Mouse (Mus musculus) ovary, adult 18-20 months (tissue): ENCODE results near the gene Zfp992.
"Not testable (repeated sequence)": the region's sequence is repeated elsewhere in the genome, so short reads cannot be mapped to it uniquely, and the experiment has no call there.

Source experiments
- DNase-seq: peaks from one replicate; pipeline ENCODE4 v3.0.0; 2022; ENCODE audit warnings: low spot score, mixed read lengths

Zfp992 gene

DNA sequence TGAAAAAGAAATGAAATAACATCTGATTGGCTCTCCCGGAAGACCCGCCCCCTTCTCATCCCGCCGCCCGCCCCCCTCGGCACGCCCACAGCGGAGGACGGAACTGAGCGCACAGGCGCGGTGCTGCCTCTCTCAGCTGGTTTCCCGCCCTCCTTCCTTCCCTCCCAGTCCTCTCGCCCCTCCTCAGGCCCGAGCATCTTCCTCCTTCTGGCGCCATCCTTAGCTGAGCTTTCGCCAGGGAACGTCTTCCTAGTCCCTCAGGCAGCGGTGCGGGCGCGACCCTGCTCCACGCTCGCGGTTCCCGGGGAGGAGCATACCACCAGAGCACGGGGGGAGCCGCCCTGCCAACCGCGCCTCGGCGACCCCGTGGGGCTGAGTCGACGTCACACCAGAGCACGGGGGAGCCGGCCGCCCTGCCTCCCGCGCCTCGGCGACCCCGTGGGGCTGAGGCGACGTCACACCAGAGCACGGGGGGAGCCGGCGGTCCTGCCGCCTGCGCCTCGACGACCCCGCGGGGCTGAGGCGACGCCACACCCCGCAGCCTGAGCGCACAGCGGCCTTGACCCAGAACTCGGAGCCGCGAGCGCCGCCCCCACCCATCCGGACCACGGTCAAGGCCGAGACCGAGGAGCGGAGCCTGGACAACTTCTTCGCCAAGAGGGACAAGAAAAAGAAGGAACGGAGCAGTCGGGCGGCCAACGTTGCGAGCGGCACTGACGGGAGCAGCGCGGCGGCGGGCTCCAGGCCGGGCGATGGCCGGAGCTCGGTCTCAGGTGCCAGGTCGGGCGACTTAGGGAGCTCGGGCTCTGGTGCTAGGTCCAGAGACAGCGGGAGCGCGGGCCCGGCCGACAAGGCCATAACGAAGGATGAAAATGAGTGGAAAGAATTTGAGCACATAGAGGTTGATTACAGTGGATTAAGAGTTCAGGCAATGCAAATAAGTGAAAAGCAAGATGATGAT lies 26.2 kb downstream of the Zfp992 start:
- DNase-seq: not testable (repeated sequence)

DNA sequence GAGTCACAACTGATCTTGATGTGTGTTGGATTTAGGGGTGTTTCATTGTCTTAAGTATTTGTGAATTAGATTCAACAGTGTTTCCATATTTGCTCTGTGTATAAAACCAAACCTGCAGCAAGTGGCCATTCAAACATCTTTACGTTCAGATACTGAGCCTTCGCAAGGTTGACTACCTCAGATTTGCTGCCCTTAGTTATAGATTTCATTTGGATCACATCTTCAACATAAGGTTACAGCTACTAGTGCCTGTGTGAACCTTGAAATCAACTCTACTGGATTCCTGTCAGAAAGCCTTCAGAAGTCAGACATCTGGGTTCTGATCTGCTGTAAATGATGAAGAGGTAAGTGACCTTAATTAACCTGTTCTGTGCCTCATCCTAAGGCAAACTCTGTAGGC lies 27.4 kb downstream of the Zfp992 start:
- DNase-seq: not testable (repeated sequence)

DNA sequence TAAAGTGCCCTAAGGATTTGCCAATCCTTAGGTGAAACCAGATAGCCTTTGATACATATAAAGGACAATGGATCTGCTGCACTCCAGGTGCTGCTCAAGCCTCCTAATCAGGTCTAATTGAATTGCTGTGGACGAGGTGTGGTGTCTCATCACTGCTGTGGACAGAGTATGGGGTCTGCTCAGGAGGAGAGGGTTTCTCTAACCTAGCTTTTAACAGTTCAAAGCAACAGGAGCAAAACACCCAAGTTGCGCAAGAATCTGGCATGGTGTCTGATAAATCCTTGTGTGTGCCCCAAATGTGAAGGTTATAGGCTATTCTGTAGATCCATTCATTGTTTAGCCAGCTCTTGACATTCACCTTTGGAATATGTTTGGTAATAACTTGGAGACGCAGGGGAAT lies 28.1 kb downstream of the Zfp992 start:
- not testable (repeated sequence) for DNase-seq

DNA sequence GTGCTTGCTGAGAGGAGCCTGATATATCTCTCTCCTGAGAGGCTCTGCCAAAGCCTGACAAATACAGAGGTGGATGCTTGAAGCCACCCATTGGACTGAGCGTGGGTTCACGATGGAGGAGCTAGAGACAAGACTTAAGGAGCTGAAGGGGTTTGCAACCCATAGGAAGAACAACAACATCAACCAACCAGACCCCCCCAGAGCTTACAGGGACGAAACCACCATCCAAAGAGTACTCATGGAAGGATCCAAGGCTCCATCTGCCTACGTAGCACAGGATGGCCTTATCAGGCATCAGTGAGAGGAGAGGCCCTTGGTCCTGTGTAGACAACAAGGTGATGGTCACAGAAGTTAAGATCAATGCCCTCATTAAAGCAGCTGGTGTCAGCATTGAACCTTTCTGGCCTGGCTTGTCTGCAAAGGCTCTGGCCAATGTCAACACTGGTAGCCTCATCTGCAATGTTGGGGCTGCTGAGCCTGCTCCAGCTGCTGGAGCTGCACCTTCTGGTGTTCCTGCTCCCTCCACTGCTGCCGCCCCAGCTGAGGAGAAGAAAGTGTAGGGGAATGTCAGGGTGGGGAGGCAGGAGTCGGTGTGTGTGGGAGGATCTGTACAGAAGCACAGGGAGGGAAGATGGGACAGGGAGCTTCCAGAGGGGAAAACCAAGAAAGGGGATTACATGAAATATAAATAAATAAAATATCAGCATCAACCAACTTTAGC lies 31.7 kb downstream of the Zfp992 start:
- DNase-seq: not testable (repeated sequence)

DNA sequence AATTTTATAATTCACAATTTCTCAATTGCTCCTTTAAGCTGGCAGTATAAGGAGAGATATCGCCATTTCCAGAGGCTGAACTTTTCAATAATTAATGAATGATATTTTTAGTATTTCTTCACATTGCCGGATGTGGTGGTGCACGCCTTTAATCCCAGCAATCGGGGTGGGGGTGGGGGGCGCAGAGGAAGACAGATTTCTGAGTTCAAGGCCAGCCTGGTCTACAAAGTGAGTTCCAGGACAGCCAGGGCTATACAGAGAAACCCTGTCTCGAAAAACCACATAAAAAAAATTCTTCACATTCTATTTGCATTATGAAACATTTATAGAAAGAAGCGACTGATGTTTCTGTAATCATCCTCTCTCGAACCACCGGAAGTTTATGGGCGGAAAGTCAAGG lies 33.7 kb downstream of the Zfp992 start:
- not testable (repeated sequence) for DNase-seq

DNA sequence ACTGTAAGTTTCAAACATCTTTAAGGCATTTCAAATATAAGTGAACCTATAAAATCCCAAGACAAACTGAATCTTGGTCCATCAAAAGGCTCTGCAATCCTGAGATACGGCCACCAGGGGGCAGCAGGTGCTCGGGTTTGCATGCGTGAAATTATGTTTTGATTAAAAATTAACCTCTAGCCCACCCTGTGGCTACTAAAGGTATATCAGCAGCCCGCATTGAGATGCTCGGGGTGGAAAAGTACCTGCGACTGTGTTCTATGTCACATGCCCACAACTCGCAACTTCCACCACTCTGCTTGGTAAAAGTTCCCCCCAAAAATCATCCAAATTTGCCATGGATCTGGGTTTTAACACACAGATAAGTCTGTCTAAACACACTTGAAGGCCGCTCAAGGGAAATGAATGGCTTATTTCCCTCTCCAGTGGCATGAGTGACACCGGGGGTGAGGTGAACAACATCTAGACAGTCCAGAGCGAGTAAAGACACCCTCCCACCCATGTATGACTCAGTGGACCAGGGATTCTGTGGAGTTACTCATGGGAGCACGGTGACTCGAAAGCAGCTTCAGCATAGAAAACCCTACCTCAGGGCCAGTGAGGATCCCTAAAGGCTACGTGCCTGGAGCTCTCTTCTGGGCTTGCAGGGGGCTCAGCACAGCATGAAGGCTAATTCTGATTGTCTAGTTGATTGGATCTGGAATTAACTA lies 34.9 kb downstream of the Zfp992 start:
- not testable (repeated sequence) for DNase-seq

DNA sequence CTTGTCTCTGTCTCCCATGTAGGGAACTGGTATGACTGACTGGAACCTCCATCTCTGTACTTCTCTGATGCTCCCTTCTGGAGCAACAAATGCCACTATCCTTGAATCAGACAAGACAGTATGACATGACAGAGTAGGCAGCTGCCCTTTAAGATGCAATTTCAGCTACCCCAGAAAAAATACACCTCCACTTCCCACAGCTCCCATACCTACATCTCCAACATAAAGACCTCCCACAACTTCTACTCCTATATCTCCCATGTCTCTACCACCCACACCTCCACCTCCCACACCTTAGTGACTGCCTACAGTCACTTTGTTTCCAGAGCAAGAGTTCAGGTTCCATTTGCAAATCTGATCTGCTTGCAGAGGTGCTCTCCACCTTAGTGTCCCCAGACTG lies 35.9 kb downstream of the Zfp992 start:
- DNase-seq: not testable (repeated sequence)

DNA sequence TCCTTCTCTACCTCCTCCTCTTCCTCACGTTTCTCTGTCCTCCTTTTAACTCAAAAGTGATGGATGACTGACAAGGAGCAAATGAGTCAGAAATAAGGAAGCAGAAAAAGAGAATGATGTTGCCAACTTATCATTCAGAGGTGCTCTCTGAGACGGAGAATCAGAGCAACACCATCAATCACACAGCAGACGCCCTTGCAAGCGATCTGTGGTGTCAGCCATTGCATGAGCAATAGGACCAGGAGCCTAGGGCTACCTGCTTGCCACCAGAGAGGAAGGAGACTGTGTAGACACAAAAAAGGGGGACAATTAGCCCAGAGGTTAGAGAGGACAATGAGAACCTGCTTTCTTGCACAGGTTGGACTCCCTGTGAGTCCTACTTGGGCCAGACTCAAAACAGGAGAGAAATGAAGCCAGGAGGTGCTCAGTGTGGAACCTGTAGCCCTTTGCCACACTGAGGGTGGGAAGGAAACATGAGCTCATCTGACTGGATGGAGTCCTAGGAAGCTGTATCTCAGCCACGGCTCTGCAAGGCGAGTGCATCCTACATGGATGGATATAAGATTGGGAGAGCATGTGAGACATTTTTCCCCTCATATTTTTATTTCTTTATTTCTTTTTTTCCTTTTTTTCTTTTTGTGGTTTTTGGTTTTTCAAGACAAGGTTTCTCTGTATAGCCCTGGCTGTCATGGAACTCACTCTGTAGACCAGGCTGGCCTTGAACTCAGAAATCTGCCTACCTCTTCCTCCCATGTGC lies 36.5 kb downstream of the Zfp992 start:
- not testable (repeated sequence) for DNase-seq

DNA sequence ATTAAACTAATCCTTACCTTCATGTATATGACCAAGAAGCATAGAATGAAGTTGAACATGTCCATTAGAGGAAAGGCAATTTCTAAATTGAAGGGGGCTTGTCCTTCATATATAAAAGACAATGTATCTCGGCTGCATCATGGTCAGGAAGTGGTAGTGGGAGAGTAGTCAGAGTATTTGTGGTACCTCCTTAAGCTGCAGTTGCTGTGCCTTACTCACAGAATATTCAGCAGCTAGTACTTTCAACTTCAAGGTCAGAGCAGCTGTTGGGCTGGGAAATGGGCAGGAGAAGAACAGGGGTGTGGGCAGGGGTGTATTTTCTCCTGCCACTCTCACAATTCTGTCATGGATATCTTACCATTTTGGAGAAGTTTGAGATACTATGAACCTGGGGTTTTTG lies 37.9 kb downstream of the Zfp992 start:
- DNase-seq: not testable (repeated sequence)

DNA sequence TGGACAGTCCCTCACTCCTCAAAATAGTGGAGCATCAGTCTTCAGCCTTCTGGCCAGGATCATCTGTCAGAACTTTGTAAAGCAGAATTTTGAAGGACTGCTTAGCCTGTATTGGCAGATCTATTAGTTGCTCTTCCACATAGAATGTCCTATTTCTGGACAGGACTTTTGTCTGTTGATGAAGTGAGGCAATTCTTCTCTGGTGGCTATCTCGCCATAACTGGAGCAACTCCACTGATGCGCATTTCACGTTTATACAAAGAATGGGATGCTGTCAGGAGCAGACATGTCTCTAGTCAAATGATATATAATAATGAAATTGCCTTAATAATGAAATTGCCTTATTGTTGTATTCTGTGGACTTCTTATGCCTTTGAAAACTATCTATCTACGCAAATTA lies 40.4 kb downstream of the Zfp992 start:
- not testable (repeated sequence) for DNase-seq

DNA sequence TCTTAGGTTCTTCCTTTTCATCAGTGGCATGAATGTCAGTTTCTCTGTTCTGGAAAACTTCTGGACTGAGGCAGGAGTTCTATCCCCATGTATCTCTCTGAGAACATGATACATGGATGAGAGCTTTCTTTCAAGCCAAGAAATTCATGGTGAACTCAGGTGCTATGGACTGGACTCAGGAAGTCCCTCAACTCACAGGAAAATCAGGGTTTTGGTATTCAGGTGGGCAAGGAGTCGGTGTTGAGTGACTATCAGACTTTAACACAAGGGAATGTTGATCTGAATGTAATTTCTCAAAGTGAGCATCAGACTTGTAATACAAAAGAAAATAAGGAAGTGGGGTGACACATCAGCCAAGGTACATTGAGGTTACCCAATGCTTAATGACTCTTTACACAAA lies 43.2 kb downstream of the Zfp992 start:
- not testable (repeated sequence) for DNase-seq

DNA sequence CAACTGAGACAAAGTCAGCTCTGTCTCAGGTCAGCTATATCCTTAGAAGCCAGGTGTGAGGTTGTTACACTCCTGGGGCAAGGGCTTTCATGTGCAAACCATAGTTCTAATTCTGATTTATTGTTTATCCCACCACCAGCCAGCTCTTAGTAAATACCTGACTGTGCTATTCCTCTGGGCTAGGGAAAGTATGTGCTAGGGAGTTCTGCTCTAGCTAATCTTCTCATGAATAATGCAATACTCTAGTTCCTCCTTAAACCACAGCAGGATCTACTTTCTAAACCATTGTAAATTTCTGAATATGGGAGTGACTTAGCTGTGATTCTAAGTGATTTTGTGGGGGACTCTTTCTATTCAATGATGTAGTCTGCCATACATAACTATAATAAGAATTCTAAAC lies 43.6 kb downstream of the Zfp992 start:
- no peak for DNase-seq

DNA sequence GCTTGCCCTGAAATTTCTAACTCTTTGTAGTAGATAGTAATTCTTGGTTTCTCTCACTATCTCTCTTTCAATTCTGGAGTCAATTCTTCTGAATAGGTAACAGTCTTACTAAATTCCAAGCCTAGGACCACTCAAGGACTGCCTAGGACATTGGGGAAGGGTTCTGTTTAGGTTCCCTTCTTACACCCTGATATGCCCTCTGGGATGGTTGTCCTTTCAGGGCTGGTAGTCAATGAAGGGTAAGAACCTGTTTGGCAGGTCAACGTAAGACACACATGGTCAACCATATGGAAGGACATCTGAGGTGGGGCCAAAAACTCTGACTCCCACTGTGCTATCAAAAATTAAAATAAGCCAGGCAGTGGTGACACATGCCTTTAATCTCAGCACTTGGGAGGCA lies 44.0 kb downstream of the Zfp992 start:
- DNase-seq: no peak

DNA sequence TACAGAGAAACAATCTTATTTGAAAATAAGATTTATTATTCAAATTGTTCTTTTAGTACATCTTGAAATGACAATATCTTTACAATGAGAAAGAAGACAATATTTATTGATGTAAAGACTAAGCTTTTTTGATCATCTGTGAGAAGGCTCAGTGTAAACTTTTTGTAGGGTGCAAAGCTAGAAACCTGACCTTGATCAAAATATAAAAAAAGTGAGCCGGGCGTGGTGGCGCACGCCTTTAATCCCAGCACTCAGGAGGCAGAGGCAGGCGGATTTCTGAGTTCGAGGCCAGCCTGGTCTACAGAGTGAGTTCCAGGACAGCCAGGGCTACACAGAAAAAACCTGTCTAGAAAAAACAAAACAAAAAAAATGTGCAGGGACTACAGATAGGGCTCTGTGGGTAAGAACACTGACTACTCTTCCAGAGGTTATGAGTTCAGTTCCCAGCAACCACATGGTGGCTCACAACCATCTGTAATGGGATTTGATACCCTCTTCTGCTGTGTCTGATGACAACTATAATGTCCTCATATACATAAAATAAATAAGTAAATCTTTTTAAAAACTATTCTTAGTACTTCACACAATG lies 44.6 kb downstream of the Zfp992 start:
- DNase-seq: not testable (repeated sequence)

DNA sequence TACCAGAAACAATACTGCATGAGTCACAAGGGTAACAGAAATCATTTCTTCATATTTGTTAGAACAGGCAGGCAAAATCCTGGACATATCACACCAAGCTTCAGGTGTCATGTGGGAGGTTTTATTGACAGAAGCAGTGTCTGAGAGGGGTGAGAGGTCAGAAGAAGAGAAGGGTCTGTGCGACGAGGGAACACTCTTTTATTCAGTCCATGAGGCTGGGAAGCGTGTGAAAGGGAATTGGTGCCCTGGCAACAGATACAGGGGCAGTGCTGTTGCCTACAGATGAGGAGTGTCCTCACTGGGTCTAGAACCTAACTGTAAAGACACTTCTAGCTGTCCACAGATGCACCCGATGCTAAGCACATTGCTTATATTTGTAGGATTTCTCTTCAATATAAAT lies 46.2 kb downstream of the Zfp992 start:
- DNase-seq: no peak

DNA sequence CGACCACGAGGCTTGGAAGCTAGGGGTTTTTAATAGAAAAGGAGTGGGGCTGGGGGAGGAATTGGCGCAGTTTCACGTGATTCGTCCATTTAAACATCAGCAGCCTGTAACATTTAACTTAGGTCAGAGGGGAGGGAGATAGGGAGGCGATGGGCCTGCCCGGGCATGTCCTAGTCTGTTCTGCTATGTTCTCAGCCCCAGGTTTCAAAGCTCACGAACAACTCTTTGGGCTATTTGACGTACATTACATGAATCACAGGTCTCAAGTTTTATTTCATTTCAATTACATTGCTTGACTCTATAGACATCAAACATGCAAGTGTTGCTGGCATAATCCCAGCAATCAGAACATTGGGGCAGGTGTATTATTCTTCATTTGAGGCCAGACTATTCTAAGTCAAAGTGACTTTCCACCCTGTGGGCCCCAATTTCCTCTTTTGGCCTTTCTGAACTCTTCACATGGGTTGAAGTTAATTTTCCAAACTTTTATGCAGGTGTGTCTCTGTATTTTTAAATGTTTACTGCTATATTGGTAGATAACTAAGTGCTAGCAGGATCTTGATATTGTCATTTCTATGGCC lies 49.0 kb downstream of the Zfp992 start:
- not testable (repeated sequence) for DNase-seq

DNA sequence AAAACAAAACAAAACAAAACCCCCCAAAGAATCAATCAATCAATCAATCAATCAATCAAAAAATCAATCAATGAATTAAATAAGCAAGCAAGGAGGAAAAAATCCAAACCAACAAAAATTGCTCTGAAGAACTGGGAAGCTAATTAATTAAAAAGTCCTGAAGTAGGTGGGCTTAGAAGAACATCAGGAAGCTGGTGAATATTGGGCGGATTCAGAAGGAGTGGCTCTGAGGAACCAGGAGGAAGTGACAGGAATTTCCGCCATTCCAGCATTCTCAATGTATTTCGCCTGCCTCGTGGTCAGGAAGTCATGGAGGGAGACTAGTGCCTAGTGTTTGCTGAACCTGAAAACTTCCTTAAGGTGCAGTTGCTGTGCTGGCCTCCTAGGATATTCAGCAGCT lies 52.9 kb downstream of the Zfp992 start, which contains the start of gene Zfp981:
Gene Zfp981 (plus strand): TSS at position 301 of the 400 bp plus-strand sequence.
- DNase-seq: not testable (repeated sequence)

DNA sequence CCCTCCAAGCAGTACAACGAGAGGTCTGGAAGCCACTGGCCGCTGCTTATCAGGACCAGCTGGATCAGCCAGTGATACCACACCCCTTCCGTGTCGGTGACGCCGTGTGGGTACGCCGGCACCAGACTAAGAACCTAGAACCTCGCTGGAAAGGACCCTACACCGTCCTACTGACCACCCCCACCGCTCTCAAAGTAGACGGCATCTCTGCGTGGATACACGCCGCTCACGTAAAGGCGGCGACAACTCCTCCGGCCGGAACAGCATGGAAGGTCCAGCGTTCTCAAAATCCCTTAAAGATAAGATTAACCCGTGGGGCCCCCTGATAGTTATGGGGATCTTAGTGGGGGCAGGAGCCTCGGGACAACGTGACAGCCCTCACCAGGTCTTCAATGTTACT lies 60.2 kb downstream of the Zfp992 start:
- not testable (repeated sequence) for DNase-seq

DNA sequence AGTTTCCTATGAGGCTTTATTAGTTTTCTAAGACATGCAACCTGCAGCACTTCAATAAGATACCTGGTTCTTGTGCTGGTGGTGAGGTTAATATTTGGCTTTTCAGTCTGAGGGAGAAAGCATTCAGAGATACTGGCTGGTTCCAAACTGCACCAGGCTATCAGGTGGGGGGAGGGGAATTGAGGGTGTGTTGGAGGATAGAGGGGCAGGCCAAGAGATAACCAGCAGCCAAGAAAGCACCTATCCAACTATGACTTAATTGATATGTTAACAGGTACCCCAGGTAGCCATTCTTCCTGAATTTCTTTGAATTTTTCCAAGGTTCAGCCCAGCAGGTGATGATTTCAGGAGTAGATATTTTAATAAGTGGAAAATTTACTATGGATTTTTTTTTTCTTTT lies 63.0 kb downstream of the Zfp992 start:
- not testable (repeated sequence) for DNase-seq

DNA sequence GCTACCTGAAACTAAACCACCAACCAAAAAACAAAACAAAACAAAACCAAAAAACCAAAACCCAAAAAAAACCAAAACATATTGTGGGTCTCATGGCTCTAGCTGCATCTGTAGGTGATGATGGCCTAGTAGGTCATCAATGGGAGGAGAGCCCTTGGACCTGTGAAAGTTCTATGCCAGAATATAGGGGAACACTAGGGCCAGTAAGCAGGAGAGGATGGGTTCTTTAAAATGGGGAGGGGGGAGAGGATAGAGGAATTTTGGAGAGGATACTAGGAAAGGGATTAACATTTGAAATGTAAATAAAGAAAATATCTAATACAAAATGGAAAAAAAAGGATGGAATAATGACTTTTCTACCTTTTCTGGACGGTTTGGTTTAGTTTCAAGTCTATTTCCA lies 67.7 kb downstream of the Zfp992 start:
- DNase-seq: no peak

DNA sequence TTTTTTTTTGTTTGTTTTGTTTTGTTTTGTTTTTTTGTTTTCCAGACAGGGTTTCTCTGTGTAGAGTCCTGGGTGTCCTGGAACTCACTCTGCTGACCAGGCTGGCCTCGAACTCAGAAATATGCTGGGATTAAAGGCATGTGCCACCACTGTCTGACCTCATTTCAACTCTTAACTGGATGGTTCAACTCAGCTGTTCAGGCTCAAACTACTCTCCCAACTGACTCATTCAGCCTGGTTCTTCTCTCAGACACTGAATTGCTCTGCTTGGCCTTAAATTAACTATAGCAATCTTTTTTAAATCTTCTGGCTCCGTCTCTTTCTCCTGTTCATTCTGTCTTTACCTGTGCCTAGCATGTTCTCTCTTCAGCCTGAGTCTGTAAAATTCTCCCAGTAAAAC lies 68.3 kb downstream of the Zfp992 start:
- not testable (repeated sequence) for DNase-seq
